Mouse (Mus musculus): Measurements from ENCODE around the gene Men1. TPM values are rescaled to one million over a fixed set of nuclear protein-coding genes. Genes with fewer than 3 reads are reported as not detected.

Men1 gene
- polyA plus RNA-seq, 1 experiment from 2014 or later = 96.1 TPM

DNA sequence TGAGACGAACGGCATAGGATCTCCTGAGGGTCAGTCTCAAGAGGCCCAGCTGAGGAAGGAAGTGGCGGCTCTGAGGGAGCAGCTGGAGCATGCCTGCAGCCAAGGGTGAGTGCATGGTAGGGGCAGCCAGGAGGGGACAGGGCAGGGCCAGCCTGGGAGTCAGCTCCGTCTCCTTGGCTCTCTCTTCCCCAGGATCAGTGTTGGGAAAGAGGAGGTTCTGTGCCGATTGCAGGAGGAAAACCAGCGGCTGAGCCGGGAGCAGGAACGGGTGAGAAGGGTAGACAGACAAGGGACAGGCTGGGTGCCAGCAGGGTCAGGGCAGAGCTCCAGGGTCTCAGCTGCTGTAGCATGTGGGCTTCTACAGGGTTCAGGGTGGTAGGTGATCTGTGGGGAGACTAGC, 20.3 kb upstream of the Men1 start:
- H3K27ac ChIP-seq (ENCODE audit: low read length) = no peak overlapping the region
- no peaks in the 10 kb centered on the region for H3K4me1 ChIP-seq (replicated peaks; ENCODE audit: control insufficient read depth, insufficient read depth, low read length)
- 88% methylated on average over 8 of the region's 8 CpGs for WGBS
- H3K27me3 ChIP-seq (replicated peaks; ENCODE audit: control insufficient read depth, insufficient read depth, low read length) = no peaks in the 10 kb centered on the region
- H3K9ac ChIP-seq (replicated peaks; ENCODE audit: low read depth, low read length) = no peak overlapping the region
- no peak overlapping the region for H3K4me2 ChIP-seq (ENCODE audit: low read length)
- H3K36me3 ChIP-seq (ENCODE audit: control insufficient read depth, insufficient read depth) = no peaks in the 10 kb centered on the region
- no peaks in the 10 kb centered on the region for H3K9me3 ChIP-seq (ENCODE audit: control insufficient read depth, low read length)
- H3K4me3 ChIP-seq (replicated peaks; ENCODE audit: low read length) = no peak overlapping the region
- no peak for ATAC-seq

DNA sequence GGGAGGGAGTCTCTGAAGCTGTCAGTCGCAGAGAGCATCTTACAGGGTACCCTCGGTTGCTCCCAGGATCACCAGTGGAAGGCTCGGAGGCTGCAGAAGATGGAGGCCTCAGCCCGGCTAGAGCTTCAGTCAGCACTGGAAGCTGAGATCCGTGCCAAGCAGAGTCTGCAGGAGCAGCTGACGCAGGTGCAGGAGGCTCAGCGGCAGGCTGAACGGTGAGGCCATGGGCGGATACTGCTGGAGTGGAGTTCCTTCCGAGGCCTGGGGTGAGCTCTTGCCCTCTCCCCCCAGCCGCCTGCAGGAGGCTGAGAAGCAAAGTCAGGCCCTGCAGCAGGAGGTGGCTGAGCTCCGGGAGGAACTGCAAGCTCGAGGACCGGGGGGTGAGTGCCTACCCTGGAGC, 19.2 kb upstream of the Men1 start:
- no peak overlapping the region for H3K27ac ChIP-seq (ENCODE audit: low read length)
- H3K9ac ChIP-seq (replicated peaks; ENCODE audit: low read depth, low read length) = no peak overlapping the region
- no peaks in the 10 kb centered on the region for H3K36me3 ChIP-seq (ENCODE audit: control insufficient read depth, insufficient read depth)
- no peaks in the 10 kb centered on the region for H3K27me3 ChIP-seq (replicated peaks; ENCODE audit: control insufficient read depth, insufficient read depth, low read length)
- no peak overlapping the region for H3K4me3 ChIP-seq (replicated peaks; ENCODE audit: low read length)
- no peak overlapping the region for H3K4me2 ChIP-seq (ENCODE audit: low read length)
- H3K9me3 ChIP-seq (ENCODE audit: control insufficient read depth, low read length) = no peaks in the 10 kb centered on the region
- H3K4me1 ChIP-seq (replicated peaks; ENCODE audit: control insufficient read depth, insufficient read depth, low read length) = no peaks in the 10 kb centered on the region
- no peak for ATAC-seq
- 70% methylated on average over 14 of the region's 14 CpGs for WGBS

DNA sequence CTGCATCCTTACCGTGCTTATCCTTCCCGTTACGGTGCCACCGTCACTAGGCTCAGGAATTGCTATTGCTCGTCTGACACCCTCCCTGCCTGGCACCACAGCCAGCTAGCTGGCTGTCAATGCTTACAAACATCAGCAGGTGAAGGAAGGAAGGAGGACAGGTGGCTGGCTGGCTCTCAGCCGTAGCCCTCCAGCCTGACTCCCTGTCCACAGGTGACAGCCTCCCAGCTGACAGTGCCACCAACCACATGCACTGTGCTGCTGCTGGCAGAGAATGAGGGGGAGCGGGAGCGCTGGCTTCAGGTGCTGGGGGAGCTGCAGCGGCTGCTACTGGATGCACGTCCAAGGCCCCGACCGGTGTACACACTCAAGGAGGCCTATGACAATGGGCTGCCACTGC, 16.6 kb upstream of the Men1 start:
- no peak for ATAC-seq
- Histone ChIP-seq H3K27ac (ENCODE audit: low read length) (no peak overlapping the region), H3K36me3 (ENCODE audit: control insufficient read depth, insufficient read depth) (no peaks in the 10 kb centered on the region), H3K4me2 (ENCODE audit: low read length) (no peak overlapping the region), H3K27me3 (replicated peaks; ENCODE audit: control insufficient read depth, insufficient read depth, low read length) (no peaks in the 10 kb centered on the region), H3K4me3 (replicated peaks; ENCODE audit: low read length) (no peak overlapping the region), H3K9ac (replicated peaks; ENCODE audit: low read depth, low read length) (no peak overlapping the region), H3K4me1 (replicated peaks; ENCODE audit: control insufficient read depth, insufficient read depth, low read length) (no peaks in the 10 kb centered on the region), H3K9me3 (ENCODE audit: control insufficient read depth, low read length) (no peaks in the 10 kb centered on the region)
- 89% methylated on average over 12 of the region's 12 CpGs for WGBS

DNA sequence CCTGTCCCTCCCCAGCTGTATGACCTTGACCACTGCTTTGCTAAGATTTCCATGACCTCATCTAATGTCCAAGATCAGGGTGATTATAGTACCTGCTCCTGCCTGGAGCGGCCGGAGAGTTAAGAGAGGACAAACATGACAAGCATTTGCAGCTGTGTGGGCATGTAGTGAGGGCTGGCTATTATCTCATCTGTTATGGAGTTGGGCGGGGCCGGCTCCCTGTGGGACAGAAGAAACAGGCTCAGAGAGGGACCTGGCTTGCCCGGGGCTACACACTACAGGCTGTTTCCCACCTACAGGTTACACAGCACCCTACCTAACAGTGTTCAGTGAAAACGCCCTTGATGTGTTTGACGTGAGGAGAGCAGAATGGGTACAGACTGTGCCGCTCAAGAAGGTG, 13.4 kb upstream of the Men1 start:
- no peak overlapping the region for H3K27ac ChIP-seq (ENCODE audit: low read length)
- no peak overlapping the region for H3K9ac ChIP-seq (replicated peaks; ENCODE audit: low read depth, low read length)
- H3K27me3 ChIP-seq (replicated peaks; ENCODE audit: control insufficient read depth, insufficient read depth, low read length) = no peaks in the 10 kb centered on the region
- H3K36me3 ChIP-seq (ENCODE audit: control insufficient read depth, insufficient read depth) = no peaks in the 10 kb centered on the region
- WGBS = 86% methylated on average over 8 of the region's 8 CpGs
- ATAC-seq = no peak
- no peaks in the 10 kb centered on the region for H3K9me3 ChIP-seq (ENCODE audit: control insufficient read depth, low read length)
- no peak overlapping the region for H3K4me3 ChIP-seq (replicated peaks; ENCODE audit: low read length)
- no peak overlapping the region for H3K4me2 ChIP-seq (ENCODE audit: low read length)
- H3K4me1 ChIP-seq (replicated peaks; ENCODE audit: control insufficient read depth, insufficient read depth, low read length) = no peaks in the 10 kb centered on the region

DNA sequence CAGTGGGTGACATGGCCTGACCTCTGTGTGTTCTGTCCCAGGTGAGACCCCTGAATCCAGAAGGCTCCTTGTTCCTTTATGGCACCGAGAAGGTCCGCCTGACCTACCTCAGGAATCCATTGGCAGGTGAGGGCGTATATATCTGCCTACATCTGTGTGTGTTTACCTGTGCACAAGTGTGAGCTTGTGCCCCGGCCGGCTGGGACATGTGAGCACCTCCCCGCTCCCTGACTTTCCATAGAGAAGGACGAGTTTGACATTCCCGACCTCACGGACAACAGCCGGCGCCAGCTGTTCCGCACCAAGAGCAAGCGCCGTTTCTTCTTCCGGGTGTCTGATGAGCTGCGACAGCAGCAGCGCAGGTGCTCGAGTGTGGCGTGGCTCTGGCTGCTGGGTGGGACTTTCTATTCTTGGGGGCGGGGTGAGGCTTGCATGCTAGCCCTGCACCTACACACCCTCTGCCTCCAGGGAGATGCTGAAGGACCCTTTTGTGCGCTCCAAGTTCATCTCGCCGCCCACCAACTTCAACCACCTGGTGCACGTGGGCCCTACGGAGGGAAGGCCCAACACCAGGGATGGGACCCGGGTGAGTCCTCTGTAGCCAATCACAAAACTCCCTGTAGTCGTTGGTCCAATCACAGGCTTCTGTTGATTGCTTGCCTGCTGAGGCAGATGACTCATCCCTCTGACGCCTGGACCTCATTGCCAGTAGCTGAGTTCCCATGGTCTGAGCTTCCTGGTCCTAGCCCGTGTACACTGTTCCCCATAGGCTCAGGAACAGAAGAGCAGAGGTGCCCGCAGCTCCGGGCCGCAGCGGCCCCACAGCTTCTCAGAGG, 12.8 kb upstream of the Men1 start:
- Histone ChIP-seq H3K4me1 (replicated peaks; ENCODE audit: control insufficient read depth, insufficient read depth, low read length) (no peaks in the 10 kb centered on the region), H3K27ac (ENCODE audit: low read length) (no peak overlapping the region), H3K9ac (replicated peaks; ENCODE audit: low read depth, low read length) (no peak overlapping the region), H3K4me3 (replicated peaks; ENCODE audit: low read length) (no peak overlapping the region), H3K9me3 (ENCODE audit: control insufficient read depth, low read length) (no peaks in the 10 kb centered on the region), H3K36me3 (ENCODE audit: control insufficient read depth, insufficient read depth) (no peaks in the 10 kb centered on the region), H3K4me2 (ENCODE audit: low read length) (no peak overlapping the region), H3K27me3 (replicated peaks; ENCODE audit: control insufficient read depth, insufficient read depth, low read length) (no peaks in the 10 kb centered on the region)
- ATAC-seq = no peak
- WGBS = 88% methylated on average over 33 of the region's 33 CpGs

DNA sequence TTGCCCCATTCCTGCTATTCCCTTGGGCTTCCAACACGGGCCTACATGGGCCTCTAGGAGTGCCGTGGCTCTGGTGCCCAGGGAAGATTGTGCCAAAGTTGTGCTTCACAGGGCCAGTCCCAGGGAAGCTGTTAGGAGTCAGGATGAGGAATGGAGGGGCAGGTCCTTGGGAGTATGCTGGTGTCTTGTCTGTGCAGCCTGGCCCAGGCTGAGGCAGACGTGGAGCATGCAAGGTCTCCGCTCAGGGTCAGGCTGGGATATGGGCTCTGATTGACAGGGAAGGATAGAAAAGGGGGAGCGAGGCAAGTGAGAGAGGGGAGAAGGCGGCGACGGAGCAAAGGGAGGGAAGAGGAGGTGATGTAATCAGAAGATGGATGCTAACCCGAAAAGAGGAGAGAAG, 10.0 kb upstream of the Men1 start:
- no peaks in the 10 kb centered on the region for H3K9me3 ChIP-seq (ENCODE audit: control insufficient read depth, low read length)
- no peaks in the 10 kb centered on the region for H3K4me1 ChIP-seq (replicated peaks; ENCODE audit: control insufficient read depth, insufficient read depth, low read length)
- H3K27ac ChIP-seq (ENCODE audit: low read length) = no peak overlapping the region
- 80% methylated on average over 9 of the region's 9 CpGs for WGBS
- ATAC-seq = no peak
- no peaks in the 10 kb centered on the region for H3K36me3 ChIP-seq (ENCODE audit: control insufficient read depth, insufficient read depth)
- H3K4me3 ChIP-seq (replicated peaks; ENCODE audit: low read length) = no peak overlapping the region
- H3K27me3 ChIP-seq (replicated peaks; ENCODE audit: control insufficient read depth, insufficient read depth, low read length) = no peaks in the 10 kb centered on the region
- no peak overlapping the region for H3K4me2 ChIP-seq (ENCODE audit: low read length)
- no peak overlapping the region for H3K9ac ChIP-seq (replicated peaks; ENCODE audit: low read depth, low read length)

DNA sequence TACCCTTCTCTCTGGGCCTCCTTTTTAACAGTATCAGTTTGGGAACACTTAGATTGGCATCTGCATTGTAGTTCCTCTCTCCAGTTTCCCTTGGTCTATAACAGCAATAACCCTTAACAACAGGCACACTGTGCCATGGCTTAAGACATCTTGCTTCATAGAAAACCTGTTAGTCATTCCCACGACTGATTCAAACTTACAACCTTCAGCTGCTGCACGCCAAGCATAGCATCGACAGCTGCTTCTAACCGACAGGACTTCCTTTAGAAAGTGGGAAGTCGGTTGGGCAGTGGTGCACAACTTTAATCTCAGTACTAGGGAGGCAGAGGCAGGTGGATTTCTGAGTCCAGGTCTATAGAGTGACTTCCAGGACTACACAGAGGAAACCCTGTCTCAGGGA, 3.6 kb upstream of the Men1 start:
- Histone ChIP-seq H3K4me3 (replicated peaks; ENCODE audit: low read length) (no peak overlapping the region), H3K27ac (ENCODE audit: low read length) (no peak overlapping the region), H3K4me2 (ENCODE audit: low read length) (no peak overlapping the region), H3K9me3 (ENCODE audit: control insufficient read depth, low read length) (no peaks in the 10 kb centered on the region), H3K27me3 (replicated peaks; ENCODE audit: control insufficient read depth, insufficient read depth, low read length) (no peaks in the 10 kb centered on the region), H3K4me1 (replicated peaks; ENCODE audit: control insufficient read depth, insufficient read depth, low read length) (peaks cover 9% of the 10 kb centered on the region), H3K9ac (replicated peaks; ENCODE audit: low read depth, low read length) (no peak overlapping the region), H3K36me3 (ENCODE audit: control insufficient read depth, insufficient read depth) (no peaks in the 10 kb centered on the region)
- 64% methylated on average over 5 of the region's 5 CpGs for WGBS
- ATAC-seq = no peak

DNA sequence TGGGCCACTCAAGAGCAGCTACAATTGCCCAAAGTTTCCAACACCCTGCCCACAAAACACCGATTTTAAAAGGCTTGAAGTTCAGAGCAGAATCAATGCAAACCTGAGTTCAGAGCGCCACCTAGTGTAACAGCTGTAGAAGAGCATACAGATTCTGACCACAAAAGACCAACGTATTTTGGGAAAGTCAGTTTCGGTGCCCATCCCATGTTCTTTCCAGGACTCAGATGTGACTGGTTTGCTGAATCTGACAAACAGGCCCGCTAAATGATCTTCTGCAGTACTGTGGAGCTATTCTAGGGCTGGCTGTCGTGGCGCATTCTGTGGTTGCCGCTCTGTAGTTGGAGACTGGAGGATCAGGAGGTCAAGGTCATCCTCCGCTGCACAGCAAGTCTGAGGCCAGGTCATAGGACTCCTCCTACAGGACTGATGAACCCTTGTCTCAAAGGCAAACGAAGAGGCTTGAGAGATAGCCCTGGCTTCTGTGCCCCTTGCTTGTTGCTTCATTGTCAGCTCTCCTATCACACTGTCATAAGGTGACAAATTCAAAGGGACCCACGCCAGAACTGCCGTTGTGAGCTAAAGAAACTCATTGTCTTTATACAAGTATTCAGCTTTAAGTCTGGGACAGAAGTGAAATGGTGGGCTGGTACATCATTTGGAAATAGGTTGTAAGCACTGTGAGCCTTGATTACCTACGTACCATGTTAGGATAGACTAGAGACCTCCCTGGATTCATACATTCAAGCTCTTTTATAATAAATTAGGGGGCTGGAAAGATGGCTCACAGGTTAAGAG, 2.9 kb upstream of the Men1 start:
- WGBS = 22% methylated on average over 13 of the region's 13 CpGs

DNA sequence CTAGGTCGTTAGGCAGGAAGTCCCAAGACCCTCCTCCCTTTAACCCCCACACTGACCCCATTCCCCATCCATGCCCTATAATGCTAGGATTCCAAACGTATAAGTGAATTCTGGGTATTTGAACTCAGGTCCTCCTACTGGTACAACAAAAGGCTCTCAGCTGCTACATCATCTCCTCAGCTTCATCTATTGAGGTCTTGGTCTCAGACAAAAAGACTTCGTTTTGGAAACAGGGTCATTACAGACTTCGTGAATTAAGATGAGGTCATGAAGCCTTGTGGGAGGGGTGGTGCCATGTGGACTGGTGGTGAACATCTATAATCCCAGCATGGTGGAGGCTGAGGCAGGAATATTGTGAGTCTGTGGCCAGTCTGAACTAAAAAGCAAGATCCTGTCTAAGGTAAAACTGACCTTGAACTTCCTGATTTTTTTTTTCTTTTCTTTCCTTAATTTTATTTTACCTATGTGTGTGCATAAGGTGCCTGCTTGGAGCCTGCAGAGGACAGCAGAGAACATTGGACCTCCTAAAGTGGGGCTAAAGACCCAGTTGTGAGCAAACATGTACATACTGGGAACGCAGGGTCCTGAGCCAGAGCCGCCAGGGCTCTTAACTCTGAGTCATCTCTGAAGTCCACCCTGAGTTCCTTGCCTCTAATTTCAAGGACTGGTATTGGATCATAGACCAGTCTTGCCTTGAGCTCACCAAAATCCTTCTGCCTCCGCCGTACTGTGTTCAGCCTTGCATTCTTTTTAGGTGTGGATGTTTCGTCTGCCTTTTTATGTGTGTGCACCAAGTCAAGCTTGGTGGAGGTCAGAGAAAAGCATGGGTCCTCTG, 801 bp upstream of the Men1 start:
- no peak for ATAC-seq
- H3K27ac ChIP-seq (ENCODE audit: low read length) = no peak overlapping the region
- no peaks in the 10 kb centered on the region for H3K9me3 ChIP-seq (ENCODE audit: control insufficient read depth, low read length)
- no peak overlapping the region for H3K4me3 ChIP-seq (replicated peaks; ENCODE audit: low read length)
- no peaks in the 10 kb centered on the region for H3K27me3 ChIP-seq (replicated peaks; ENCODE audit: control insufficient read depth, insufficient read depth, low read length)
- 56% methylated on average over 9 of the region's 9 CpGs for WGBS
- H3K36me3 ChIP-seq (ENCODE audit: control insufficient read depth, insufficient read depth) = peaks cover 12% of the 10 kb centered on the region
- peaks cover 23% of the 10 kb centered on the region for H3K4me1 ChIP-seq (replicated peaks; ENCODE audit: control insufficient read depth, insufficient read depth, low read length)
- no peak overlapping the region for H3K9ac ChIP-seq (replicated peaks; ENCODE audit: low read depth, low read length)
- H3K4me2 ChIP-seq (ENCODE audit: low read length) = peak overlapping the region; percentile 8; the same call in 1 of the 2 replicates

More for the DNA sequence above, 2.9 kb upstream of the Men1 start:
- peak overlapping the region; percentile 12 for H3K4me2 ChIP-seq (ENCODE audit: low read length)
- H3K9ac ChIP-seq (replicated peaks; ENCODE audit: low read depth, low read length) = peak overlapping the region; percentile 1; the same call in 1 of the 2 replicates
- H3K4me3 ChIP-seq (replicated peaks; ENCODE audit: low read length) = no peak overlapping the region; the same call in 1 of the 2 replicates
- no peak for ATAC-seq
- no peaks in the 10 kb centered on the region for H3K36me3 ChIP-seq (ENCODE audit: control insufficient read depth, insufficient read depth)
- H3K27me3 ChIP-seq (replicated peaks; ENCODE audit: control insufficient read depth, insufficient read depth, low read length) = no peaks in the 10 kb centered on the region
- no peaks in the 10 kb centered on the region for H3K9me3 ChIP-seq (ENCODE audit: control insufficient read depth, low read length)
- no peak overlapping the region for H3K27ac ChIP-seq (ENCODE audit: low read length)
- H3K4me1 ChIP-seq (replicated peaks; ENCODE audit: control insufficient read depth, insufficient read depth, low read length) = peaks cover 17% of the 10 kb centered on the region

All from forebrain, embryonic 16.5 days (tissue).